Mouse (Mus musculus) CH12.LX (cell line): ENCODE data around the gene Nat10. TPM values are rescaled to one million over a fixed set of nuclear protein-coding genes. Genes with fewer than 3 reads are reported as not detected.

ENCODE experiments used
- DNase-seq: peaks from one replicate; pipeline ENCODE4 v3.0.0-alpha.2; 2013; ENCODE audit errors: extremely low read depth
- H3K27ac ChIP-seq: 2 replicates; pipeline ENCODE4 v1.5.1; 2012; ENCODE audit warnings: low read depth, mild to moderate bottlenecking, control low read depth, moderate library complexity; ENCODE audit not compliant: insufficient read depth
- H3K27me3 ChIP-seq: replicated peaks from 2 replicates; pipeline ENCODE3; 2012; ENCODE audit warnings: inconsistent platforms
- H3K36me3 ChIP-seq, 2 experiments: replicated peaks in 1 of 2; 2 replicates each; pipeline versions ENCODE3 to v1.6.1; 2012; ENCODE audit warnings: inconsistent platforms in 1 of 2, low read length in 1 of 2, mild to moderate bottlenecking in 1 of 2, mixed read lengths in 1 of 2, moderate library complexity in 1 of 2; ENCODE audit not compliant: control insufficient read depth in 1 of 2, insufficient read depth in 1 of 2
- H3K4me1 ChIP-seq, 2 experiments: 2 replicates each; pipeline ENCODE4 v1.6.1; 2012; ENCODE audit warnings: inconsistent platforms in 1 of 2, moderate library complexity in 1 of 2; ENCODE audit not compliant: insufficient read depth in 2 of 2, control insufficient read depth in 1 of 2
- H3K4me2 ChIP-seq: 2 replicates; pipeline ENCODE4 v1.6.1; 2012; ENCODE audit warnings: low read depth, mild to moderate bottlenecking, control low read depth; ENCODE audit not compliant: poor library complexity, insufficient read depth, severe bottlenecking
- H3K4me3 ChIP-seq, 3 experiments: fragments of 150-350 bp in 1 of 3; sonication (generic) in 1 of 3; replicated peaks in 1 of 3; 2 replicates each; pipeline versions ENCODE3 to v1.5.1; 2011 to 2012; ENCODE audit warnings: low read depth in 2 of 3, low read length in 2 of 3, mild to moderate bottlenecking in 2 of 3, moderate library complexity in 2 of 3, control low read depth in 1 of 3, improper control_type of control experiment in 1 of 3, inconsistent platforms in 1 of 3, mixed read lengths in 1 of 3; ENCODE audit not compliant: poor library complexity in 1 of 3
- H3K79me2 ChIP-seq: replicated peaks from 2 replicates; pipeline ENCODE4 v1.6.1; 2012; ENCODE audit warnings: mild to moderate bottlenecking, moderate library complexity; ENCODE audit not compliant: control insufficient read depth, poor library complexity, insufficient read depth, severe bottlenecking; ENCODE audit errors: extremely low read depth
- H3K9ac ChIP-seq: 2 replicates; pipeline ENCODE4 v1.6.1; 2012; ENCODE audit warnings: low read depth, mild to moderate bottlenecking, control low read depth, moderate library complexity; ENCODE audit not compliant: insufficient read depth
- H3K9me3 ChIP-seq: replicated peaks from 2 replicates; pipeline ENCODE3; 2012; ENCODE audit warnings: low read length, inconsistent platforms, mixed read lengths
- BHLHE40 ChIP-seq: IDR thresholded peaks from 2 replicates; pipeline ENCODE4 v1.6.1; 2011; ENCODE audit warnings: mild to moderate bottlenecking, low read depth, low read length, improper control_type of control experiment
- CHD1 ChIP-seq: IDR thresholded peaks from 2 replicates; pipeline ENCODE4 v1.6.1; 2012; ENCODE audit warnings: low read depth, low read length, improper control_type of control experiment, inconsistent platforms
- CTCF ChIP-seq, 2 experiments: IDR thresholded peaks in 1 of 2; conservative IDR thresholded peaks in 1 of 2; 2 replicates each; pipeline ENCODE4 v1.5.1; 2011 to 2012; ENCODE audit warnings: low read depth in 2 of 2, low read length in 2 of 2, improper control_type of control experiment in 1 of 2, inconsistent platforms in 1 of 2, mild to moderate bottlenecking in 1 of 2, moderate library complexity in 1 of 2
- ELF1 ChIP-seq: IDR thresholded peaks from 2 replicates; pipeline ENCODE4 v1.6.1; 2014; ENCODE audit warnings: low read depth, mild to moderate bottlenecking, inconsistent platforms, low read length, improper control_type of control experiment
- EP300 ChIP-seq: IDR thresholded peaks from 2 replicates; pipeline ENCODE4 v1.6.1; 2011; ENCODE audit warnings: low read length, improper control_type of control experiment
- ETS1 ChIP-seq: conservative IDR thresholded peaks from 2 replicates; pipeline ENCODE4 v1.6.1; 2012; ENCODE audit warnings: low read depth, mild to moderate bottlenecking, inconsistent platforms, low read length, improper control_type of control experiment, moderate library complexity
- GABPA ChIP-seq: IDR thresholded peaks from 2 replicates; pipeline ENCODE4 v1.6.1; 2012; ENCODE audit warnings: low read depth, low read length, improper control_type of control experiment, inconsistent platforms; ENCODE audit not compliant: insufficient replicate concordance
- IRF4 ChIP-seq: IDR thresholded peaks from 2 replicates; pipeline ENCODE4 v1.6.1; 2014; ENCODE audit warnings: low read depth, mild to moderate bottlenecking, inconsistent platforms, low read length, improper control_type of control experiment
- JUN ChIP-seq: IDR thresholded peaks from 2 replicates; pipeline ENCODE4 v1.6.1; 2011; ENCODE audit warnings: low read depth, mild to moderate bottlenecking, low read length, improper control_type of control experiment, moderate library complexity; ENCODE audit not compliant: insufficient read depth
- JUND ChIP-seq: conservative IDR thresholded peaks from 2 replicates; pipeline ENCODE4 v1.6.1; 2011; ENCODE audit warnings: low read depth, low read length, improper control_type of control experiment
- MAX ChIP-seq: IDR thresholded peaks from 2 replicates; pipeline ENCODE4 v1.6.1; 2011; ENCODE audit warnings: low read length, improper control_type of control experiment
- MAZ ChIP-seq: IDR thresholded peaks from 2 replicates; pipeline ENCODE4 v1.6.1; 2012; ENCODE audit warnings: low read depth, mild to moderate bottlenecking, inconsistent platforms, low read length, improper control_type of control experiment, moderate library complexity
- MEF2A ChIP-seq: IDR thresholded peaks from 2 replicates; pipeline ENCODE4 v1.6.1; 2014; ENCODE audit warnings: low read depth, mild to moderate bottlenecking, inconsistent platforms, low read length, improper control_type of control experiment, borderline replicate concordance
- MYC ChIP-seq: IDR thresholded peaks from 2 replicates; pipeline ENCODE4 v1.6.1; 2011; ENCODE audit warnings: low read depth, mild to moderate bottlenecking, improper control_type of control experiment, low read length
- NELFE ChIP-seq: IDR thresholded peaks from 2 replicates; pipeline ENCODE4 v1.6.1; 2011; ENCODE audit warnings: low read depth, low read length, improper control_type of control experiment
- POLR2A ChIP-seq: IDR thresholded peaks from 2 replicates; pipeline ENCODE4 v1.6.1; 2011; ENCODE audit warnings: low read depth, mild to moderate bottlenecking, improper control_type of control experiment, low read length
- POLR2AphosphoS2 ChIP-seq: IDR thresholded peaks from 2 replicates; pipeline ENCODE4 v1.6.1; 2011; ENCODE audit warnings: low read depth, low read length, improper control_type of control experiment
- RAD21 ChIP-seq: IDR thresholded peaks from 2 replicates; pipeline ENCODE4 v1.6.1; 2011; ENCODE audit warnings: low read depth, mild to moderate bottlenecking, low read length, improper control_type of control experiment, moderate library complexity
- SMC3 ChIP-seq: IDR thresholded peaks from 2 replicates; pipeline ENCODE4 v1.6.1; 2011; ENCODE audit warnings: low read depth, low read length, improper control_type of control experiment
- UBTF ChIP-seq: IDR thresholded peaks from 2 replicates; pipeline ENCODE4 v1.6.1; 2012; ENCODE audit warnings: low read depth, mild to moderate bottlenecking, inconsistent platforms, low read length, improper control_type of control experiment, moderate library complexity
- USF1 ChIP-seq: IDR thresholded peaks from 2 replicates; pipeline ENCODE4 v1.6.1; 2014; ENCODE audit warnings: low read depth, mild to moderate bottlenecking, inconsistent platforms, low read length, improper control_type of control experiment
- USF2 ChIP-seq: conservative IDR thresholded peaks from 2 replicates; pipeline ENCODE4 v1.6.1; 2011; ENCODE audit warnings: low read depth, low read length, improper control_type of control experiment
- ZC3H11A ChIP-seq: IDR thresholded peaks from 2 replicates; pipeline ENCODE4 v1.6.1; 2012; ENCODE audit warnings: low read depth, mild to moderate bottlenecking, inconsistent platforms, low read length, improper control_type of control experiment
- ZNF384 ChIP-seq: IDR thresholded peaks from 2 replicates; pipeline ENCODE4 v1.6.1; 2012; ENCODE audit warnings: low read depth, low read length, improper control_type of control experiment, inconsistent platforms
- dilution Hi-C: fragments of 300-500 bp; cut with MboI; formaldehyde crosslinking; loops from 2 replicates; pipeline ENCODE4 v1.14.3; 2020; ENCODE audit warnings: low sequenced_read_pairs; ENCODE audit not compliant: extremely low pct_unique_long_range_greater_than_20kb, extremely low pct_ligation_motif_present
- in situ Hi-C: fragments of 300-500 bp; cut with MboI; formaldehyde crosslinking; loops from 3 replicates; pipeline ENCODE4 v1.14.3; 2019; ENCODE audit warnings: low sequenced_read_pairs, low pct_ligation_motif_present, low pct_unique_long_range_greater_than_20kb, mixed read lengths
- polyA plus RNA-seq: library from polyadenylated mRNA; unstranded; fragments of >175 nt; gene quantifications from 2 replicates; pipeline ENCODE4 v1.2.1, GENCODE M21; 2012; ENCODE audit warnings: low read depth; ENCODE audit not compliant: insufficient read length
- total RNA-seq, 2 experiments: library from RNA; depleted of rRNA; stranded (reverse); fragments of 300-350 nt in 1 of 2; fragments of >200 nt in 1 of 2; gene quantifications; 2 replicates each; pipeline ENCODE4 v1.2.3; 2012 to 2014

Gene Nat10
- total and polyA plus RNA-seq, 3 experiments: 31.0 to 83.6 (median 36.0) TPM

DNA sequence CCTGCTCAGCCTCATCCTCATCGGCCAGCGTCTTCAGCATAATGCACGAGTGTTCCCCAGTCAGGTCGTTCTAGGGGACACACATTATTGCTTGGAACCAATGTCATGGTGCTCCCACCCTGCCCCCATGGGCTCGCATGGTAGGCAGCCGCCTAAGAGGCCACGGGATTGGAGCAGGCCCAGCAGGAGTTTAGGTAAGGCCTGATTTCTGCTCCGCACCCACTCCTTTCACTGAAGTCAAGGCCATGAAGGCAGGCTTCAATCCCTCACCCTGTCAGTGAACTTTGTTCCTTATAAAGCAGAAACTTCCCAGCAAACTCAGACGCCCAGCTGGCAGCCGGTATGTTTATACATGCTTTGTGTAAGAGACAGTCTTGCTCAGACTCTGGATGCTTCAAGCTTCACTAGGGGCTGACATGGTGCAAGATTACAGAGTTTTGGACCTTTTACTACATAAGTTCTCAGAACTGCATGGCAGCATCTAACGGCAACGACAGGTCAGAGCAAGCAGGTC is 33.0 kb downstream of the Nat10 start:
- no peaks in the 10 kb centered on the region for H3K79me2 ChIP-seq
- no peaks in the 10 kb centered on the region for H3K9me3 ChIP-seq
- H3K27ac ChIP-seq: no peak overlapping the region
- dilution Hi-C loops (no loop called here), in situ Hi-C loops (no loop called here)
- no peak overlapping the region for H3K4me3 ChIP-seq
- no peak overlapping the region for H3K9ac ChIP-seq
- H3K4me1 ChIP-seq: no peaks in the 10 kb centered on the region
- TF ChIP-seq BHLHE40 (no peak), MAZ (no peak), MEF2A (no peak), ZNF384 (no peak), JUN (no peak), MYC (no peak), UBTF (no peak), RAD21 (no peak), NELFE (no peak), ETS1 (no peak), ELF1 (no peak), CHD1 (no peak), MAX (no peak)
- no peak for DNase-seq
- H3K27me3 ChIP-seq: no peaks in the 10 kb centered on the region
- no peak overlapping the region for H3K4me2 ChIP-seq
- peaks cover 93 to 98% of the 10 kb centered on the region in 2 experiments for H3K36me3 ChIP-seq

DNA sequence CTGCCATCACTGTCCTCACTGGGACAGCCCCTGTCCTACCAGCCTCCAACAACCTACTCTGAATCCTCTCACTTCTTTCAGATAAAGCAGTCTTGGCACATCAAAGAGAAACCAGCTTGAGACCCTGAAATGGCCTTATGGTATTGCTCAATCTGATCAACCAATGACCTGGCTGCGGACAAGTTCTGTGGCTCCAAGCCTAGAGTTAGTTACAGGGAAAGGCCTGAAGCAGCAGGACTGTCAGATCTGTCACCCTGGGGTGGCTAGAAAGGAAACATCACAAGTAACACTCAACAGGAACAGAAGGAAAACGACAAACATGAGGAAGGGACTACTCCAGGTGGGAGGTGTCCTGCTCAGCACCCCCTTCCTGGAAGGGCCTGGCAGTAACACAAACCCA is 36.5 kb downstream of the Nat10 start:
- H3K27me3 ChIP-seq: no peaks in the 10 kb centered on the region
- peaks cover 86 to 93% of the 10 kb centered on the region in 2 experiments for H3K36me3 ChIP-seq
- H3K4me2 ChIP-seq: no peak overlapping the region
- dilution Hi-C loops: no loop called here
- no peaks in the 10 kb centered on the region for H3K79me2 ChIP-seq
- DNase-seq: no peak
- no peak overlapping the region for H3K9ac ChIP-seq
- TF ChIP-seq ELF1: no peak
- TF ChIP-seq JUND: no peak
- no peak for TF ChIP-seq POLR2A
- no peak for TF ChIP-seq USF1
- TF ChIP-seq MEF2A: no peak
- TF ChIP-seq CHD1: no peak
- TF ChIP-seq EP300: no peak
- TF ChIP-seq RAD21: no peak
- TF ChIP-seq ZNF384: no peak
- no peak for TF ChIP-seq IRF4
- TF ChIP-seq USF2: no peak
- TF ChIP-seq ZC3H11A: no peak
- no peak for TF ChIP-seq MAZ
- TF ChIP-seq SMC3: no peak
- no peak for TF ChIP-seq CTCF (conservative IDR thresholded peaks at IDR 0.05 in 1 of 2, IDR thresholded peaks at IDR 0.05 in 1 of 2; ENCODE audit: low read depth in 2 of 2, low read length in 2 of 2)
- no peak for TF ChIP-seq POLR2AphosphoS2
- no peak for TF ChIP-seq GABPA
- TF ChIP-seq MYC: no peak
- TF ChIP-seq, all 38 proteins: peak for 0
- H3K27ac ChIP-seq: no peak overlapping the region
- in situ Hi-C loops: loop anchor here (25.0 kb wide), 1 partner anchor 262 kb away; no protein-coding TSS in a partner anchor
- no peak overlapping the region for H3K4me3 ChIP-seq
- 0 out of 4 replicates have a peak, but pooled peaks cover 0 to 3% of the 10 kb centered on the region in 2 experiments for H3K4me1 ChIP-seq
- H3K9me3 ChIP-seq: no peaks in the 10 kb centered on the region
